Mouse (Mus musculus) embryonic fibroblast, embryonic 13.5 days (primary cell): ENCODE results near the gene Pced1b.

ENCODE experiments used
- CTCF ChIP-seq: IDR thresholded peaks from 2 replicates; pipeline ENCODE4 v1.5.1; 2011; ENCODE audit warnings: mild to moderate bottlenecking, control low read depth, low read length, moderate library complexity, borderline replicate concordance; ENCODE audit not compliant: insufficient read depth
- POLR2A ChIP-seq: IDR thresholded peaks from 2 replicates; pipeline ENCODE4 v1.6.1; 2011; ENCODE audit warnings: low read depth, mild to moderate bottlenecking, control low read depth, low read length, moderate library complexity

DNA sequence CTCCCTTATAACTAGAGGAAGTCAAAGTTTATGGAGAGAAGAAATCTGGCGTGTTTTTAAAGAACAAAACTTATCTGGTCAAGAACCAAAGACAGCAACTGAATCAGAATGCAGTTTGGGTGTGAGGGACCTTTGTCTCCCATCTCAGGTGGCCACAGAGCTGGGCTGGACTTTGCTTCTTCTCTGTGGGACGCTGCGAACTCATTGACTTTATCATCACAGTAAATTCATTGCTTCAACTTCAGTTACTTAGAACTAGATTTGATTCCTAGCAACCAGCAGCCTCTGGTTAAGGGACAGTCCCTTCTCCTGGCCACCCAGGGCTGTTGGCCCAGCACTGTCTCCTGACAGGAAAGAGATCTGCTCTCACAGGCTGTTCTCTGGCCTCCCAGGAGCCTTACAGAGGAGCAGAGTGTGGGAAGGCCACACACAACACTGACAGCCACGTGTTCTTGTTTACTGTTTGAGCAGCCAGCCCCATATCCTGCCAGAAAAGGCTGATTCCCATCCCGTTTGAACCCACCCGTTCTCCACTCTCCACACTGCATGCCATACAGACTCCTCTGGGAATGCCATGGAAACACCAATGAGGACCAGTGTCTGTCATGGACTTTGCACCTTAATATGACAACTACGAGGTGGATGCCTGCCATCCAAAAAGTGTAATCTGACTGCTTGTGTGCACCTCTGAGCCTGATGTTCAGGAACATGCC lies 25.2 kb downstream of the Pced1b start:
- TF ChIP-seq CTCF (no peak), POLR2A (no peak)
